Mouse (Mus musculus) C2C12 (cell line): Measurements from ENCODE around the gene Cuedc2. TPM values are rescaled to one million over a fixed set of nuclear protein-coding genes. Genes with fewer than 3 reads are reported as not detected.

Experiments used
- H3K27me3 ChIP-seq: one replicate; pipeline ENCODE4 v1.6.1; 2011; ENCODE audit not compliant: control insufficient read depth, insufficient read depth, insufficient read length
- H3K36me3 ChIP-seq: one replicate; pipeline ENCODE4 v1.6.1; 2011; ENCODE audit not compliant: control insufficient read depth, insufficient read depth
- H3K4me3 ChIP-seq: one replicate; pipeline ENCODE4 v1.5.1; 2011; ENCODE audit warnings: mild to moderate bottlenecking, control low read depth; ENCODE audit not compliant: poor library complexity, insufficient read depth, severe bottlenecking
- H3K79me2 ChIP-seq: one replicate; pipeline ENCODE4 v1.6.1; 2011; ENCODE audit not compliant: control insufficient read depth, insufficient read depth
- H3K79me3 ChIP-seq: one replicate; pipeline ENCODE4 v1.6.1; 2011; ENCODE audit warnings: low read depth, control low read depth
- H3ac ChIP-seq: one replicate; pipeline ENCODE3; 2011; ENCODE audit warnings: low read depth; ENCODE audit not compliant: control insufficient read depth, insufficient read length
- CEBPB ChIP-seq: IDR thresholded peaks from one replicate; pipeline ENCODE4 v1.6.1; 2011; ENCODE audit warnings: low read depth, mild to moderate bottlenecking, control low read depth, moderate library complexity
- CTCF ChIP-seq: IDR thresholded peaks from one replicate; pipeline ENCODE4 v1.5.1; 2011; ENCODE audit not compliant: control insufficient read depth, insufficient read depth, insufficient read length
- FOSL1 ChIP-seq: IDR thresholded peaks from one replicate; pipeline ENCODE4 v1.8.0; 2011; ENCODE audit warnings: mild to moderate bottlenecking, low read length; ENCODE audit not compliant: poor library complexity, insufficient read depth, severe bottlenecking
- MAX ChIP-seq: IDR thresholded peaks from one replicate; pipeline ENCODE4 v1.6.1; 2011; ENCODE audit warnings: mild to moderate bottlenecking, control low read depth
- MYOD1 ChIP-seq: IDR thresholded peaks from one replicate; pipeline ENCODE4 v1.6.1; 2011; ENCODE audit warnings: low read depth; ENCODE audit not compliant: control insufficient read depth, insufficient read length
- MYOG ChIP-seq: IDR thresholded peaks from one replicate; pipeline ENCODE4 v1.6.1; 2011; ENCODE audit not compliant: control insufficient read depth, insufficient read length; ENCODE audit errors: extremely low read depth
- USF1 ChIP-seq: IDR thresholded peaks from one replicate; pipeline ENCODE4 v1.6.1; 2011; ENCODE audit warnings: low read depth, mild to moderate bottlenecking, control low read depth, moderate library complexity
- polyA plus RNA-seq: library from polyadenylated mRNA; unstranded; fragments of >200 nt; fragmentation: generic; extraction: Trizol; gene quantifications from one replicate; pipeline ENCODE4 v1.2.1, GENCODE M21; 2012; ENCODE audit warnings: missing spikeins

Cuedc2 gene
- polyA plus RNA-seq, 1 experiment = 161 TPM

- Histone ChIP-seq H3K27me3 (no peaks in the 10 kb centered on the region), H3ac (peak overlapping the region; percentile 45), H3K4me3 (peak overlapping the region; percentile 84), H3K79me3 (no peaks in the 10 kb centered on the region), H3K36me3 (peaks cover 27% of the 10 kb centered on the region), H3K79me2 (peaks cover 17% of the 10 kb centered on the region)
- TF ChIP-seq CTCF (no peak), USF1 (no peak), CEBPB (no peak), FOSL1 (no peak), MYOG (no peak), MYOD1 (no peak), MAX (no peak)
These were observed 33.6 kb downstream of the Cuedc2 start for GRCm38 (mm10) chr19:46304908-46305333.

- Histone ChIP-seq H3K27me3 (no peaks in the 10 kb centered on the region), H3K79me2 (peaks cover 17% of the 10 kb centered on the region), H3ac (peak within 1 kb of the TSS; percentile 78), H3K79me3 (no peaks in the 10 kb centered on the region), H3K4me3 (peak within 1 kb of the TSS; percentile 84), H3K36me3 (peaks cover 22% of the 10 kb centered on the region)
- no peak for TF ChIP-seq FOSL1
- no peak for TF ChIP-seq MYOD1
- no peak for TF ChIP-seq USF1
- TF ChIP-seq CTCF = peak; percentile 40
- no peak for TF ChIP-seq MYOG
- peak; percentile 10 for TF ChIP-seq MAX
- no peak for TF ChIP-seq CEBPB
These were observed 34.2 kb downstream of the Cuedc2 start, which contains the start of gene Nfkb2 for GRCm38 (mm10) chr19:46304216-46304841. Gene Nfkb2, plus strand, starts transcription at chr19:46304320.

DNA sequence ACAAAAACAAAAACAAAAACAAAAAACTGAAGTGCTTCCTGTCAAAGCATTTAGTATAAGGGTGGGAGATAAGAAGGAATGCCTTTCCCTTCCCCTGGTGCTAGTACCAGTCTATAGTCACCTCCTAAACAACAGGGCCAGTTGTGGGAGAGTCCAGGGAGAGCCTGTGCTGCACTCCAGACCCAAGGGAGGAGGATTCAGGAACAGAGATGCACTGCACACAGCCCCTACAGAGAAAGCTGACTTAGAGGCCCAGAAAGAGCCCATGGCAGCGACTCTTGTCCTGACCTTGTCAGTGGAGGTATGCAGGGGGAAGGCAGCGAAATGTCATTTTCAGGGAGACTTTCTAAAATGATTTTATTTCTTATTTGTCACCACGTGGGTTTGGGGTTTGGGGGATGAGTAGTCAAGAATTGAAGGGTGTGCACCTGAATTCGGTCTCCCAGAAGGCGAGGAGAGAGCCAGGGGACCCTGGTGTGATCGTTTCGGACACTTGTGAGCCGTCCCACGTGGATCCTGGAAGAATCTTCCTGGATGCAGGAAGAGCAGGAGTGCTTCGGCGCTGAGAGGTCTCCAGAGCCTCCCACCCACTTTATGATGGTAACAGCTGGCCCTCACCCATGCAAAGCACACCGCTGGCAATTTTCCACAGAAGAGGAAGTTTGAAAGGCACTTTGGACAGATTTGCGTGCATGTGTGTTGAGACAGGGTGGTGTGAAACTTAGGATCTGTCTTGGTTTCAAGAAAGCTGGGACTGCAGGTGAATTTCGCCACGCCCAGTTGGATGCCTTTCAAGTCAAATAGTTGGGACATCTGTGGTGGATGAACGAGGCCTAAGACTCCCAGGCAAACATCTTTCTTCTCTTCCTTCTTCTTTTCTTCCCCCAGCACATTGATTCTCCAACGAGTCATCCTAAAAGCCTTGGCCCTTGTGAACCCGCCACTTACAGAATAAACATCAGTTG lies 35.0 kb downstream of the Cuedc2 start:
- peak overlapping the region; percentile 33 for H3ac ChIP-seq
- H3K36me3 ChIP-seq = peaks cover 17% of the 10 kb centered on the region
- H3K4me3 ChIP-seq = no peak overlapping the region
- H3K27me3 ChIP-seq = no peaks in the 10 kb centered on the region
- TF ChIP-seq CEBPB (no peak), MAX (no peak), MYOG (no peak), CTCF (no peak), MYOD1 (no peak)
- H3K79me2 ChIP-seq = peaks cover 17% of the 10 kb centered on the region
- H3K79me3 ChIP-seq = no peaks in the 10 kb centered on the region

DNA sequence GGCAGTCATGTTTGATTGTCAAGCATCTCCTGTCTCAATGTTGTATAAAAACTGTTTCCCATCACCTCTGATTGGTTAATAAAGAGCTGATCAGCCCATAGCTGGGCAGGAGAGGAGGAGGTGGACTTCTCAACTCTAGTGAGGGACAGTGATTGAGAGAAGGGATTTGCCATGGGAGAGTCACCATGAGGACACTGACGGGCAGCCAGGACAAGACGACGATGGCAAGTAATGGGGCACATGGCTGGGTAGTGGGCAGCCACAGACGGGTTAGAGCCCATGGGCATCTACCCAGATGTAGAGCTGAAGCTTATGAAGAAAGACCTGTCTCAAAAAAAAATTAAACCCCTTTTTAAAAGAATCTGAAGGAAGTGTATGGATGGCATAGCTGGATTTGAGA lies 36.0 kb downstream of the Cuedc2 start:
- TF ChIP-seq USF1 (no peak), MYOG (no peak), CEBPB (no peak), CTCF (no peak), MYOD1 (no peak), MAX (no peak), FOSL1 (no peak)
- Histone ChIP-seq H3K27me3 (no peaks in the 10 kb centered on the region), H3ac (no peak overlapping the region), H3K79me3 (no peaks in the 10 kb centered on the region), H3K4me3 (no peak overlapping the region), H3K79me2 (peaks cover 17% of the 10 kb centered on the region), H3K36me3 (peaks cover 8% of the 10 kb centered on the region)

GRCm38 (mm10) chr19:46300294-46301045 lies 38.0 kb downstream of the Cuedc2 start:
- no peaks in the 10 kb centered on the region for H3K36me3 ChIP-seq
- TF ChIP-seq MAX (no peak), USF1 (peak; percentile 81), CEBPB (no peak)
- H3K27me3 ChIP-seq = no peaks in the 10 kb centered on the region
- no peaks in the 10 kb centered on the region for H3K79me2 ChIP-seq
- no peak overlapping the region for H3ac ChIP-seq
- H3K79me3 ChIP-seq = no peaks in the 10 kb centered on the region
- no peak overlapping the region for H3K4me3 ChIP-seq
